ENCODE assay signal across 1 mouse cellular context in genomic region chr1:172550551-172550951, GRCm38 (mm10).
TF ChIP-seq lines count a peak whose summit lies in the region.

No protein-coding gene starts in this region.

TF ChIP-seq in ES-E14, 5 proteins besides CTCF, POLR2A, EP300 and RAD21:
- no peak for TF ChIP-seq CHD2 (IDR thresholded peaks at IDR 0.05; ENCODE audit: low read depth, low read length)
